Comparison of ENCODE assay signal across 10 mouse cellular contexts in genomic region chr13:73445087-73445486, GRCm38 (mm10). TPM values are rescaled to one million over a fixed set of nuclear protein-coding genes. Genes with fewer than 3 reads are reported as not detected.
DNase-seq lines count a peak whose midpoint lies in the region; ATAC-seq lines count a peak whose summit lies in the region.
"Had no signal": no experiment of that assay in that cellular context is flagged by ENCODE, and none has a peak within 500 bp of the region (broad histone marks: within the 10 kb centered on the region; RNA-seq: fewer than 3 reads in every experiment).

No protein-coding gene starts in this region.

- no peak overlapping the region for H3K4me3 ChIP-seq in kidney, embryonic 15.5 days (replicated peaks)
- no peak overlapping the region for H3K4me3 ChIP-seq in forebrain, embryonic 13.5 days
- H3K4me3 ChIP-seq: embryonic facial prominence, embryonic 12.5 days had no signal

- no peak for ATAC-seq in kidney, embryonic 15.5 days (replicated peaks; ENCODE audit: low FRiP score)
- ATAC-seq in forebrain, embryonic 13.5 days, result no peak

- DNase-seq in kidney, adult 11 months, result peak; percentile 41
- peak; percentile 35 for DNase-seq in gastrocnemius, postnatal 10 days
- peak; percentile 64 for DNase-seq in kidney, postnatal 14 days
- peak; percentile 72 for DNase-seq in lung, postnatal 36 days
- no peak for DNase-seq in right cerebral cortex, adult 2 months (ENCODE audit: low spot score in 2 of 2)
- DNase-seq: thymus, adult 18-20 months had no signal

- no peak overlapping the region for H3K4me2 ChIP-seq in kidney, embryonic 15.5 days
- H3K4me2 ChIP-seq in forebrain, embryonic 13.5 days, result no peak overlapping the region
- H3K4me2 ChIP-seq: embryonic facial prominence, embryonic 12.5 days had no signal

- peaks cover 13% of the 10 kb centered on the region for H3K4me1 ChIP-seq in kidney, embryonic 15.5 days
- no peaks in the 10 kb centered on the region for H3K4me1 ChIP-seq in forebrain, embryonic 13.5 days
- H3K4me1 ChIP-seq: embryonic facial prominence, embryonic 12.5 days had no signal

- H3K36me3 ChIP-seq in kidney, embryonic 15.5 days, result no peaks in the 10 kb centered on the region
- H3K36me3 ChIP-seq in forebrain, embryonic 13.5 days (ENCODE audit: poor library complexity, severe bottlenecking), result no peaks in the 10 kb centered on the region
- H3K36me3 ChIP-seq: embryonic facial prominence, embryonic 12.5 days had no signal

- no peaks in the 10 kb centered on the region for H3K9me3 ChIP-seq in kidney, embryonic 15.5 days (replicated peaks)
- H3K9me3 ChIP-seq in forebrain, embryonic 13.5 days (replicated peaks), result no peaks in the 10 kb centered on the region
- H3K9me3 ChIP-seq: embryonic facial prominence, embryonic 12.5 days had no signal

- no peaks in the 10 kb centered on the region for H3K27me3 ChIP-seq in kidney, embryonic 15.5 days
- no peaks in the 10 kb centered on the region for H3K27me3 ChIP-seq in forebrain, embryonic 13.5 days
- H3K27me3 ChIP-seq: embryonic facial prominence, embryonic 12.5 days had no signal

- no peak overlapping the region for H3K9ac ChIP-seq in kidney, embryonic 15.5 days
- no peak overlapping the region for H3K9ac ChIP-seq in forebrain, embryonic 13.5 days
- H3K9ac ChIP-seq: embryonic facial prominence, embryonic 12.5 days had no signal

- H3K27ac ChIP-seq in kidney, embryonic 15.5 days, result no peak overlapping the region
- H3K27ac ChIP-seq in forebrain, embryonic 13.5 days, result no peak overlapping the region
- H3K27ac ChIP-seq: embryonic facial prominence, embryonic 12.5 days; kidney, postnatal 0 days had no signal

- 88% methylated on average over 2 of the region's 2 CpGs for WGBS in kidney, embryonic 15.5 days
- WGBS in forebrain, embryonic 13.5 days, result 76% methylated on average over 2 of the region's 2 CpGs

RNA-seq across cellular contexts. Expression of gene Lpcat1, which starts 21.9 kb away (rescaled TPM):
- polyA plus RNA-seq in kidney, embryonic 15.5 days (2015; fragmentation: Nextera tagmentation; extraction: Ambion mirVana), result 36.1 and 36.4 TPM in 2 replicates
- 10 to 100 TPM; 10.1 to 14.8 TPM for total RNA-seq in gastrocnemius, postnatal 10 days (2021)
- 48.5 and 52.3 TPM in 2 replicates for polyA plus RNA-seq in forebrain, embryonic 13.5 days (2015; fragmentation: Nextera tagmentation; extraction: Ambion mirVana)

Comparison
In these comparisons a context has a peak if more than half of its experiments do, and no peak if none do; other contexts are left out.
1. DNase-seq: peak in kidney, adult 11 months (single experiment), gastrocnemius, postnatal 10 days (single experiment), kidney, postnatal 14 days (single experiment) and lung, postnatal 36 days (single experiment); none in right cerebral cortex, adult 2 months (0 of 2).